Mouse (Mus musculus): ENCODE data around the gene Map4k1.

Gene Map4k1

DNA sequence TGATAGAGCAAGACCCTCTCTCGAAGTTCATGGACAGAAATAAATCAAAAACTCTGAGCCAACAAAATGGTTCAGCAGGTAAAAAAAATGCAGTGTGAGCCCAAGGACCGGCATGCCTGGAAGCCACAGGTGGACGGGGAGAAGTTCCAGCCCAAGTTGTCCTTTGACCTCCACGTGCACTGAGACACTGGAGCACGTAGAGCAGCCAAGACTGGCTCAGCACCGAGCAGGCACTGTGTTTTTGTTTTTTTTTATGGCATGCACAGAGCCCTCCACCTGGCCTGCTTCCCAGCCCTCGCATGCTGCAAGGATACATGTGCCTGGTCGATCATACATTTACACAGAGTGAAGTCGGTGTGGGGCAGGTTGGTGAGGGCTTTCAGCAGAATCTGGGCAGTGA lies 4.3 kb upstream of the Map4k1 start:
- no peak for DNase-seq (ENCODE audit: low read depth, low spot score)

- no peak for DNase-seq (ENCODE audit: low read depth, low spot score)
Measured at GRCm38 (mm10) chr7:28982274-28983013, 594 bp downstream of the Map4k1 start.

DNA sequence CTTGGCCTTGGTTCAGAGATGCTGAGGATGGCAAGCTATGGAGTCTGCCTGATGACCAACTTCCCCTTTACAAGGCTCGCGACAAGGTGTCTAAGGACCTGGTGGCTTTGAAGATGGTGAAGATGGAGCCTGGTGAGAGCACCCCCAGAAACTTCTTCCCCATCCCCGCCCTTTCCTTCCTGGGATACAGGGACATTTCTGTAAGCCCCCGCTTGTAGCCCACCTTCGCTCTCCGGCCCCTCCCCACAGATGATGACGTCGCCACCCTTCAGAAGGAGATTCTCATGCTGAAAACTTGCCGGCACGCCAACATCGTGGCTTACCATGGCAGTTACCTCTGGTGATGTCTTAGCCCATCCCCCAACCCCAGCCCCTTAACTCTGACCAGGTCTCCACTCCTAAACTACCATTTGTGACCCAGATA lies 1.3 kb downstream of the Map4k1 start:
- no peak for DNase-seq (ENCODE audit: low read depth, low spot score)

- no peak for DNase-seq (ENCODE audit: low read depth, low spot score)
Measured at GRCm38 (mm10) chr7:28983849-28984248, 2.0 kb downstream of the Map4k1 start.

DNA sequence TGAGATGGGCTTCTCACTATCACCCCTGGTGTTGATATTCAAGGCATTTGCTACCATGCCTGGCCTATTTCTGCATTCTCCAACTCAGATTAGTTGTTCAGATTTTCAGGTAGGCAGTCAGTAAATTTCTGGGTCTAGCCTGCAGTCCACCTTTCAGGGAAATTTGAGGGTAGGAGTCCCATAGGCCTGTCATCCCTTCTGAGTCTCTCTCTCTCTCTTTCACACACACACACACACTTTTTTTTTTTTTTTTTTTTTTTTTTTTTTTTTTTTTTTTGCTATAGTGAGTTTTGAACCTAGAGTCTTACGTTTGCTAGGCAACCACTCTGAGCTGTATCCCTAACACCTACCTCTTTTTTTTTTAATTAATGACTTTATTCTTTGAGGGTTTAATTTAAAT lies 2.6 kb downstream of the Map4k1 start:
- DNase-seq (ENCODE audit: low read depth, low spot score) = no peak

GRCm38 (mm10) chr7:28985207-28985606 lies 3.4 kb downstream of the Map4k1 start:
- no peak for DNase-seq (ENCODE audit: low read depth, low spot score)

- no peak for DNase-seq (ENCODE audit: low read depth, low spot score)
Measured at GRCm38 (mm10) chr7:28990766-28991273, 9.0 kb downstream of the Map4k1 start.

DNA sequence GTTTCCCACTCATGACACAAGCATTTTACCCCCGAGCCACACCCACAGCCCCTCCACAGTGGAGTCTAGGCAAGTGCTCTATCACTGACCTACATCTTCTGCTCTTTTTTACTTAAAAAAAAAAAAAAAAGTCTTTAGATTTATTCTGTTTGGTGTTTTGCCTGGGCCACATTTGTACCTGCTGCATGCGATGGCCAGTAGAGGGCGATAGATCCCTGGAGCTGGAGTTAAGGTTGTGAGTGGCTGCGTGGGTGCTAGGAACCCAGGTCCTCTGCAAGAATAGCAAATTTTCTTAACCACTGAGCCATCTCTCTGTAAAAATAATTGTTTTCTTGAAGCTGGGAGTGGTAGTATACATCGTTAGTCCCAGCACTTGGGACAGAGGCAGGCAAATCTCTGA lies 9.8 kb downstream of the Map4k1 start:
- DNase-seq (ENCODE audit: low read depth, low spot score) = no peak

DNA sequence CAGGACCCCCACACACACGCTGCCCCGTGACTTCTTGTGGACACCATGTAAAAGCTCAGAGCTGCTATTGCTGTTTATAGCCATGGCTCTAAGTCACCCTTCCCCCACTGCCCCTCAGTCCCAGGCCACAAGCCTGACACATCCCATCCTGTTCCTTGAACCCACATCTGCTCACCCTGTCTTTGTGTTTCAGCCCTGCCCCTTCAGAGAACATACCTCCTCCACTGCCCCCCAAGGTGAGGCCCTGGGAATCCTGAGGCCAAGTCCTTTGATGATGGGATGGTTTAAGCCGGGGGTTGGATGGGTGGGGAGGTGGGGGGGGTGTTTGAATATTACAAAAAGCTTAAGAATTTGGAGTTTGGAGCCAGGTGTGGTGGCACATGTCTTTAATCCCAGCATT lies 11.1 kb downstream of the Map4k1 start:
- no peak for DNase-seq (ENCODE audit: low read depth, low spot score)

- no peak for DNase-seq (ENCODE audit: low read depth, low spot score)
Measured at GRCm38 (mm10) chr7:28993402-28993801, 11.6 kb downstream of the Map4k1 start.

- DNase-seq (ENCODE audit: low read depth, low spot score) = peak; percentile 69
Measured at GRCm38 (mm10) chr7:29000651-29001605, 19.1 kb downstream of the Map4k1 start.

DNA sequence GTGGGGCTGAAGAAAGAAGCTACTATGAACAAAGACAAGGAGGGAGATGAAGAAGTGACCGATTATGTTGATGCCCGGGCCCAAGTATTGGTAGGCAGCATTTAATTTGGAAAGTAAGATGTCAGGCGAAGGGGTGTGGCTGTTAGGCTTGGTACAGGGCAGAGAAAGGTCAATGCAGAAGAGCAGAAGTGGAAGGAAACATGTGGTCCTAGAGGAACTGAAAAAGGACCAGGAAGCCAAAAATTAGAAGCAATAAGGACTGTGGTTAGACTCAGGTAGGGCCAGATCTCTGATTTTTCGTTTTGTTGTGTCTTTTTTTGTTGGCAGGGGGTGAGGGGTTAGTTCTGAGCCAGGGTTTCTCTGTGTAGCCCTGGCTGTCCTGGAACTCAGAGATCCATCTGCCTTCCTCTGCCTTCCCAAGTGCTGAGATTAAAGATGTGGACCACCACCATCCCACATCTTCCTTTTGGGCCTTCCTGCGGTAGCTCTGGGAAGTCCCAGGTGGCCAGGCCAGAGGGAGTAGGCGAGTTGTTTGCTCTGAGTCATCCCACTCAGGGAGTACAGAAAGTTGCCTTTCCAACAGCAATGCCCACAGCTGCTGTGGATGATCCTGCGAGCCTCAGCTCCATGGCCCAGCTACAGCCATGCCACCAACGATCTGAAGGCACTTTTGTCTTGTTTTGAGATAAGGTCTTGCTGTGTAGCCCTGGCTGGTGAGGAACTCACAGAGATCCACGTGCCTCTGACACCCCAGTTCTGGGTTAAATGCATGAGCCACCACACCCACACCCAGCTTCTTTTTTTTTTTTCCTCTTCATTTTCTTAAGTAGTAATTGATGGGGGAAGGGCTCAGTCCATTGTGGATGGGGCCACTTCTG lies 25.6 kb downstream of the Map4k1 start:
- no peak for DNase-seq (ENCODE audit: low read depth, low spot score)

- no peak for DNase-seq (ENCODE audit: low read depth, low spot score)
Measured at GRCm38 (mm10) chr7:29008171-29008570, 26.3 kb downstream of the Map4k1 start.

DNA sequence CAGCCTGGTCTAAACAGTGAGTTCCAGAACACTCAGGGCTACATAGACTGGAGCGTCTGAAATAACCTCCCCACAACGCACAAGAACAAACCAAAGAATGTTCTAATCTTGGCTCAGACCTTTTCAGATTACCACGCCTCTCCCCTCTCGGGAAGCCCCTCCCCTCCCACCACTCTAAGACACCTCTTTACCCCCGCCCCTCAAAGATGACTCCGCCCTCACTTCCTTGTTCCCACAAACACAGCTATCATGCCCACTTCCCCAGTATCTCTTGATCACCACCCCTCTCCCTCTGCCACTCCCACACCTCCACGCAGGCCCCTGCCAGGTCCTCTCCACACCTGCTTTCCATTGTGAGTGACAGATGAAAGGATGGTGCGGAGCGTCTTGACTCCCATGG lies 26.9 kb downstream of the Map4k1 start:
- DNase-seq (ENCODE audit: low read depth, low spot score) = no peak

DNA sequence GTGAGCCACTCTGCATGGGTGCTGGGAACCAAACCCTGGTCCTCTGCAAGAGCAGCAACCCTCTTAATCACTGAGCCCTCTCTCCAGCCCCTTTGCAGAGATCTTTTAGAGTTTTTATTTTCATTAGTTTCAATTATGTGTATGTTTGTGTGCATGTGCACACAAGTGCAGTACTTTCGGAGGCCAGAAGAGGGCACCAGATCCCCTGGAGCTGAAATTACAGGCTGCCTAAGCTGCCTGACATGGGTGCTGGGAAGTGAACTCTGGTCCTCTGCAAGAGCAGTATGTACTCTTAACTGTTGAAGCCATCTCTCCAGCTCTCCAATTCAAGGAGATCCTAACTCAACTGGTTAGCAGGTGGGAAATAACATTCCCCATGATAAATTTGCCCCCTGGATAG lies 33.1 kb downstream of the Map4k1 start:
- no peak for DNase-seq (ENCODE audit: low read depth, low spot score)

DNA sequence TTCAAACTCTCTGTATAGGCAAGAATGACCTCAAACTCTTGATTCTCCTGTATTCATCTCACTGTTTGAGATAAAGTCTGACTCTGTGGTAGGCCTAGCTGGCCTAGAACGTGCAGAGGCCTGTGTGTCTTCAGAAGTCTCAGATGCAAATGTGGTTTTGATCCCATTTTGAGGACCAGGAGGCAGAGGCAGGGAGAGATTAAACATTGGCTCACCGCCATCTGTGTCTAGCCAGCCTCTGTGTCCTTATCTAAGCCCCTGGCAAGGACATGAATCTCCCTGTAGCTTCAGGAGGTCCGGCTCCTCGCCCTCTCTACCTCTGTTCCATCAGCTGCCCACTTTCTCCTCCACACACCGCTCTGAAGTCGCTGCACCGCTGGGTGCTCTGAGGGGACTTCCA lies 34.6 kb downstream of the Map4k1 start:
- no peak for DNase-seq (ENCODE audit: low read depth, low spot score)

- DNase-seq (ENCODE audit: low read depth, low spot score) = no peak
Measured at GRCm38 (mm10) chr7:29017222-29017621, 35.4 kb downstream of the Map4k1 start.

DNA sequence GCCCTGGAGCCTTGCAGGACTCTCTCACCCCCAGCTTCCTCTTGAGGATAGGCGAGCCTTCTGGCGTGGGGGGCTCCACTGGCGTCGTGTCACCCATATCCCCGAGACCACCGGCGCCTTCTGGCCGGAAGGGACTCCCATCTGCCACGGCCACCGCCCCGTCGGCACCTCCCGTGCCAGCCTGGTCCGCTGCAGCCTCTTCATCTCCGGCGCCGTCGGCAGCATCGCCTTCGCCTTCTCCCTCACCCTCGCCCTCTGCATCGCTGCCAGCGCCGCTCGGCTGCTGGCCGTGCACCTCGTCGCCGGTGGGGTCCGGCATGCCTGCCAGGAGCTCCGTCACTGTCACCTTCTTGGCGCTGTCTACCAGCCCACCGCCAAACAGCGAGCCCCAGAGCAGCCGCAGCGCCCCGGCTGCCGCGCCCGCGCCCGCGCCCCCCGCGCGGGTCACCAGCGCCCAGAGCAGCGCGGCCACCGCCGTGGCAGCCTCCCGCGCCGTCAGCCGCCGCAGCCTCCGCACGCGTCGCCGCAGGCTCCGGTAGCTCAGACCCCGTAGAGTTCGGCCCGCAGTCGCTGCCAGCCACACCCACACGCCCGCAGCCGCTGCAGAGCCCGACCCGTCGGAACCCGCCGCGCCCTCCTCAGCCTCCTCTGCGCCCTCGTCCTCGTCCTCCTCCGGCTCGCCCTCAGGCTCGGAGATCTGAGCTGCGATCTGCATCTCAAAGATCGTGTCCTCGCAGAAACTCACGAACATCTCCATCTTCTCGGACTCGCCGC lies 37.8 kb downstream of the Map4k1 start:
- DNase-seq (ENCODE audit: low read depth, low spot score) = no peak

GRCm38 (mm10) chr7:29022479-29022878 lies 40.6 kb downstream of the Map4k1 start:
- DNase-seq (ENCODE audit: low read depth, low spot score) = no peak

- DNase-seq (ENCODE audit: low read depth, low spot score) = no peak
Measured at GRCm38 (mm10) chr7:29023514-29023913, 41.7 kb downstream of the Map4k1 start.

GRCm38 (mm10) chr7:29025566-29025965 lies 43.7 kb downstream of the Map4k1 start:
- DNase-seq (ENCODE audit: low read depth, low spot score) = no peak

Data from embryo, embryonic 11.5 days (tissue).